Mouse (Mus musculus): ENCODE measurements at regions not wholly inside any gene's neighbourhood (a gene's known extent, or its start where the extent isn't known, plus 50 kb on each side); places are given as distances from the start of the nearest gene placed in this dataset.

GRCm38 (mm10) chr5:126954634-126955033, 287.0 kb upstream of the Tmem132c start:
- TF ChIP-seq CTCF (IDR thresholded peaks at IDR 0.05; ENCODE audit: insufficient read depth, low read length) (no peak), POLR2A (IDR thresholded peaks at IDR 0.05; ENCODE audit: borderline replicate concordance, extremely low read depth, low read depth, low read length) (no peak)
